Mouse (Mus musculus): ENCODE measurements around the gene Epha7.

Gene Epha7

DNA sequence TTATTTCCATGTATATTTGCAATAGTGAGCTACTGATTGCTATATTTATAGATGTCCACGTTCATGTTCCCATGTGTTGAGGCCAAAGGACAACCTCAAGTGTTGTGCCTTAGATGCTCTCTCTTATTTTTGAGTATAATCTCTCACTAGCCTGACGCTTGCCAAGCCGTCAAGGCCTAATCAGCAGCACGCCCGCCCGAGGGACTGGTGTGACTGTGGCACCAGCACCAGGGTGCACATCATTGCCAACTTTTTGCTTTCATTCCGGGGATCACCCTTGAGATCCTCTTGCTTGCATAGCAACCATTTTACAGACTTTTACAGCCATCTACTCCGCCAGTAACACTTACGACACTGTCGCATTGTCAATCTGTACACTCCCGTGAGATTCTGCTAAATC is 86.9 kb downstream of the Epha7 start:
- in situ Hi-C loops (cut with MseI, MboI): no loop called here

DNA sequence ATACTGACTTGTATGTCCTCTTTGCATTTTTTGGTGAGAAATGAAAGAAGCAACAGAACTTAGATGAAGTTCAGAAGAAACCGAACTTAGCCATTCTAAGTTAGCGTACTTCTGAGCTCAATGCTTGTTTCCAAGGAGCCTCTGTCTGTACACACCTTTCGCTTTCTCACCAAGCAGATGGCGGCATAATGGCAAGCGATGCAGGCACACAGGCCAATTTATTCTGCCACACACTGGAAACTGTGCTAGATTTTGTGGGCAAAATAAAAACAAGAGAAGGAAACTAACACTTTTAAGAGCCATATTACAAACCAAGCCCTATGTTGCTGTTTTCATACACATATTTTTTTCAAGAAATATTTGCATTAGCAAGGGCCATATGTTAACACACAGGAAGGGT is 88.6 kb downstream of the Epha7 start:
- in situ Hi-C loops (cut with MseI, MboI): no loop called here

DNA sequence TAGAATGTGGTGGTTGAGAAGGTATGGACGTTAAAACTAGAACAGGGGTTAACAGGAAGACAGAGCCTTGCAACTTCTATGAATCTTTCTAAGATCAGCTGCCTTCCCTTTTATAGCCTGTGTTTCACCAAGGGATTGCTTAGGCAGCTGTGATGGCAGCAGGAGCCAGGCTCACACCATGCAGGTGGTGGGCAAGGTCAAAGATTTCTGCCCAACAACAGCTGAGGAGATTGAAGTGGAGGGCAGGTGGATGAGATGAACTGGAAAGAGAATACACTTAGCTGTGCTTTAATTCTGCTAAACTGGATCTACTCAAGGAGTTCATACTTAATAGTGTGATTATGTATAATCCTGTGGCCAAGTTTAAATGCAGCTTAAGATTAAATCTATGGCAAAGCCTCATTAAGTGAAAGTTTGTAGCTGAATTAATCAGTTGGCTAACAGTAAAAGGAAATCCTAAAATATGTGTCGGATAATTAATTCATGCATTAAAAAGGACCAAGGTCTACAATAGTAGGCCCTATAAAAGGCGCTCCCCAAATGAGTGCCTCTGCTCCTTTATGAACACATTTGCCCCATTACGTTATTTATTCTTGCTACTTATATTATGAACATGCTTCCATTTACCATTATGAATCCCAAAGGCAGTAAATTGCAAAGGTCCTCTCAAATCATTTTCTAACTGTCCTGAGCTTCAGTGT is 89.2 kb downstream of the Epha7 start:
- in situ Hi-C loops (cut with MseI, MboI): no loop called here

DNA sequence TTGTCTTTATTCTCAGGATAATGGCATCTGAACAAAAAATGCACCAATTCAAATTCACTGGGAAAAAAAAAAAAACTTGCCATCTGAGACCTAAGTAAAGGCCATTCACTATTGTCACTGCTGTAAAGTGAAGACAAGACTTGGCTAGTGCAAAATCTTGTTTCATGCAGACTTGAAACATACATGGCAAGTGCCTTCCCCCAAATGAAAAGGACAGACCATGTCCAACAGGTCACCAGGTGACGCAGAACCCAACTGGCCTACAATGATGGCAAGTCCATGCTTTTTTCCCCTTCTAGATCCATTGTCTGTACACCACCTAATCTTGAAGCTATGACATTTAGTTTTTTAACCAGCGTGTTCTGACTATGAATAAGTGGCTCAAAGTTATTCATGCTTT is 94.1 kb downstream of the Epha7 start:
- in situ Hi-C loops (cut with MseI, MboI): no loop called here

DNA sequence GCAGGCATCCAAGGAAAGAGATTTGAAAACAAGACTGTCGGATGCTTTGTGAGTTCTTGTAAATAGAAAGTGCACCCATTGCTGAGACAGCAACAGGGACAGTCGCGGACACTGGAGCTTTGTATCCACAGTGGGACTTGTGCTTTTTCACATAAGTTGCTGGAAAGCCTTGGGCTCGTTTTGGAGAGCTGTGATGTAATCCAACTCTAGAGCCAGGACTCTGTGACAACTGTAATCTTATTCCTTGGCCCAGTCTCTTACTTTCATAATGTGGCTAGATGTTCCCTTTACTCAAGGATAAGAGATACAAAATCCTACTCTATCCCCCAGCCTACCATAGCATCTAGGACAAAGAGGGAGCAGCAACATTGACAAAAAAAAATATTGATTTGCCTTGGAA is 97.2 kb downstream of the Epha7 start:
- in situ Hi-C loops (cut with MseI, MboI): no loop called here

DNA sequence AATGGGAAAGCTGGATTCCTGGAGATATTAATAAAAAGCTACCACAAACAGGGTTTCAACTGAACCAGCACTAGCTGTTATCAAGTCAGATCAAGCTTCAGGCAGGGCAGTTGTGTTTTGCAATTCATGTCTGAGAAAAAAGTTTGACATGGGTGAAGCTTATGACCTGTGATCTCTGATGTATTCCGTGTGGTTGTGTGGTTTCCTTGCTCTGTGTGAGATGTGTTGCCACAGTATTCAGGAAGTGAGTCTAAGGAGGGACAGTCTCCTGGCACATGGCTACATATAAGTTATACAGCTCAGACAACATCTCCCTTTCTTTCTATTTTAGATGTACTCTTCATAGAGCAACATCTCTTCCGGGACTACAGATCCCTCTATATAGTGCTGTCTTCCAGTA is 99.1 kb downstream of the Epha7 start:
- in situ Hi-C loops (cut with MseI, MboI): no loop called here

DNA sequence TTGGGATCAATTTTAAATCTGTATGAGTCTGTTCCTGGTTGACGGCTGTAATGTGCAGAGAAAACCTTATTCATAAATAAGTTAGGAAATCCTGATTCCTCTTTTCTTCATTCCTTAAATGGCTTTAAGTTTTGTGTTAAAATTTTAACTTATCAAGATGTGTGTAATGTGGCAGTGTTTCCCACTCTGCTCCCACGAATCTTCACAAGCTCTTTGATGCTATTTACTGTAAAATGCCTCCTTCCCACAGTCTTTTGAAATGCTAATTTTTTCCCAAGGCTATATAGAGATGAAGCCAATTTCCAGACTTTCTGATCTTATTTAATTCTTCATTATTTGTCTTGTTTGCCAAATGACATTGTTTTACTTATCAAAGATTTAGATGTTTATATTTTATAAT is 100.7 kb downstream of the Epha7 start:
- in situ Hi-C loops (cut with MseI, MboI): no loop called here

DNA sequence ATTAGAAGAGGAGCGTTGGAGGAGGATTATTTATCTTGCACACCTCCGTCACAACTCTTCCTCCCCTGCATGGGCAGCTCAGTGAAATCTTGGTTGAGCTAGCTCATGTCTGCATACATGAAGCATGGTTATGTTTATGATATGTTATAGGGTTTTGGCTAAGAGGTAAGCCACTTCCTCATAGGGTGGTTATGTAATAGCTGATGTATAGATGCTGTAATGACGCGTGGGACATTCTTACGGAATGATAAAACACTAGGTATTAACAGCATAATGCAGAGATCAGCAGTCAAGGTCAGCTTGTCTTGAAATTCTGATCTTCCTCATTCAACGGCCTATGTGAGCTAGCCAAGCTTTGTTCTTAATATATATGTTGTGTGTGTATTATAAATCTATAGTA is 107.7 kb downstream of the Epha7 start:
- in situ Hi-C loops (cut with MseI, MboI): no loop called here

DNA sequence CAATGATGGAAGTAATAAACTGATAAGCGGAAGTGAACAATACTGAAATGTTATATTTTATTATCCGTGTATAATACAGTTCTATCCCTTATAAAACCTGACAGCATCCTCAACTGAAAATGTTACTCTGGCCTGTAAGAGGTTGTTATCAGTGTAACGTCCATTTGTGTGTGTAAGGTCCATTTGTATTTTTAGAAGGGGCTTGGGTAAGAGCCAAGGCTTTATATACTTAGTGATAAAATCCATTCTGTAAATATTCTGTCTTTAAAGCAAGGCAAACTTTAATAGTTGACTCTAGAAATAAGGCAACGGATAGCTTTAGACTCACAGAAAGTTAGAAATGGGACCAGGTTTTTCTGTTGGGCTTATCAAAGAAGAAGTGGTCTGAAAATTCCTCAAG is 113.1 kb downstream of the Epha7 start:
- in situ Hi-C loops (cut with MseI, MboI): no loop called here

DNA sequence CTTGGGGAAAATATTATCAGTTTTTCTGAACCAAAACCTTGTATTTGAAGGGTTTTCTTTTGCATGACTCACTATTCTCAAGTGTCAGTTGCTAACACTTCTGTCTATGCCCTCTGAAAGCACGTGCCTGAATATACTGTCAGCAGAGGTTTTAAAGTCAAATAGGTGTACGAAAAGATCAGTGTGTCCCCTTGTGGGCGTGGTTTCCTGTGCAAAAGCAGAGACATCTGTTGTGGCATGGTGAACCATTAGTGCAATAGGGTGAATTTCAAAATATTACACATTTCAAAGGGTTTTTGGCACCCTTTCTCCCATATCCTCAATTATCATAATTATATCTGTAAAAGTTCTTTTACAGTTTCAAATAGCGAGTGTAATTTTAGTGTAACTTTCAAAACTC is 120.5 kb downstream of the Epha7 start:
- in situ Hi-C loops (cut with MseI, MboI): no loop called here

DNA sequence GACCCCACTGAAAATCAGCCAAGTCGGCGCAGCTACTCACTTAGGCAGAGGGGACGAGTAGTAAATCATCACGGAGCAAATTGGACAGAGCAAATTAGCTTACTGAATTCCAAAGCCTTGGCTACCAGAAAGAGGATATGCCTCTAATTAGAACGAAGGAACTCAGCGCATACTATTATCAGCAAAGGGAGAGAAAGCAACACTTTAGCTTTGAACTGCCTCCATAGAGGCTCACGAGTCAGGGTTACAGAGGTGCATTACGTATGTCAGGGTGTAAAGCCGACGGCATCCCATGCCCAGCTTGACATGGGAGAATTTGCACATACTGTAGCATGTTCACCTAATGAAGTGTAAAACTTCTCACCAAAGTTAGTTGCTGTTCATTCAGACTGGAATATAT is 121.9 kb downstream of the Epha7 start:
- in situ Hi-C loops (cut with MseI, MboI): no loop called here

DNA sequence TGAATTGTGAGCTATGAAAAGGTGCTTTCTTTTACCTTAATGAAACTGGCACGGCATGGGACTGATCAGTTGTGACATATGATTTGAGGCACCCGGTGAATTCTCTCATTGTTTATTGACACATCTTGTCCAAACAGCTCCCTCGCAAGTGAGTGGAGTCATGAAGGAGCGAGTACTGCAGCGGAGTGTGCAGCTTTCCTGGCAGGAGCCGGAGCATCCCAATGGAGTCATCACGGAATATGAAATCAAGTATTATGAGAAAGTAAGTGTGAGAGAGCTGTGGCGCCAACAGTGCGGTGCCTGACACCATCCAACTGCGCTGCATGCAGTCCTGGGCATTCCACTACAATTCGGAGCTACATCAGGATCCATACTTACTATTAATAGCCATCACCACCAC is 122.6 kb downstream of the Epha7 start:
- in situ Hi-C loops (cut with MseI, MboI): no loop called here

DNA sequence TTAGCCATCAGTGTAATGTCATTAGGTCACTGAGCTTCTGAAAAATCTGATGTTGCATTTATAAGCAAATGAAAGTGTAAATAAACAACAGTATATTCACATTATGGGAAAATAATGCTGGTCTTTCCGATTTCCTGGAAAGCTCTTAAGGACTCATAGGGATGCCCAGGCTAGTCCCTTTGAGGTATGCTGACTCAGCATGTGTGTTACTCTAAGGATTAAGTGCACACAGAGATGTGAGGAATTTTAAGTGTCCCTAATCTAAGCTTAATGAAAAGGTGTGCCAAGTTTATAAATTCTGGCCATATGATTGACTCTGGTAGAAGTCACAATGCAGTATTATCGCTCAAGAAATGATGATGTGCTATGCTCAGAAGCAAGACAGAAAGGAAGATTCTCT is 127.8 kb downstream of the Epha7 start:
- in situ Hi-C loops (cut with MseI, MboI): no loop called here

DNA sequence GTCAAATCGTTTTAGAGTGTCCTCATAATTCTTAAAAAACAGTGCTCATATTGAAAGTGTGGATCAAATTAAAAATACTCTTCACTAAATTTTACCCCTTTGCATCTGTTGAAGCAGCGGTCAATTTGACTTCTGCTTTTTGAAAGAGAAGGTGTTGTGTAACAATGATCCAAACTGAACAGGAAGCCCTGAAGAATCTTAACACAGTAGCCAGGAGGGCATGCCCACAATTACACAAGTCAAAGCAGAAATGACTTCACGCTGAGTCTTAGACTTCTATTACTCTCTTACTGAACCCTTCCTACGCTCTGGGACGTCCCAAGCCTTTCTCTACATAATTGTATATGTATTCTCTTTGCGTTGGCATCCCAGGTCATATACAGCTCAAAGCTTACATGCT is 131.3 kb downstream of the Epha7 start:
- in situ Hi-C loops (cut with MseI, MboI): no loop called here

DNA sequence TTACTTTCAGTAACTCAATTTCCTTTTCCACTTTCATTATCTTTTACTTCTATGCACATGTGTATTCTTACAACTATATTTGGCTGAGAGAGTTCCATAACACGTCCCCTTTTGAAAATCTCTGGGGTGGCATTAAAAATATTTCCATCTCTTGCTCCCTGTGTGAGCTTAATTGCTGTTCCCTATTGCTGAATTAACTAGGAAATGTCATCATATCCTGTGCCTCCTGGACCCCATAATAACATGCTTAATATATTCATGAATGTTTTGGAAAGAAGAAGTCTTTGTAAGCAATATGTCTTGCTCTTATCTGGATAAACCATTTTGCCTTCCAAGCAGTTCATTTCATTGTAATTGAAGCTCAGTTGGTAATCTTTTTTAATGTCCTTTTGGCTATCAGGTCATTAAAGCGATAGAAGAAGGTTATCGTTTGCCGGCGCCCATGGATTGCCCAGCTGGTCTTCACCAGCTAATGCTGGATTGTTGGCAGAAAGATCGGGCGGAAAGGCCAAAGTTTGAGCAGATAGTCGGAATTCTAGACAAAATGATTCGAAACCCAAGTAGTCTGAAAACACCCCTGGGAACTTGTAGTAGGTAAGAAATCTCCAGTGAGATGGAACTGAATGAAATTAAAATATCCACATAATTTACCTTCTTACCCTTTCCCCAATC is 148.1 kb downstream of the Epha7 start:
- in situ Hi-C loops (cut with MseI, MboI): no loop called here

DNA sequence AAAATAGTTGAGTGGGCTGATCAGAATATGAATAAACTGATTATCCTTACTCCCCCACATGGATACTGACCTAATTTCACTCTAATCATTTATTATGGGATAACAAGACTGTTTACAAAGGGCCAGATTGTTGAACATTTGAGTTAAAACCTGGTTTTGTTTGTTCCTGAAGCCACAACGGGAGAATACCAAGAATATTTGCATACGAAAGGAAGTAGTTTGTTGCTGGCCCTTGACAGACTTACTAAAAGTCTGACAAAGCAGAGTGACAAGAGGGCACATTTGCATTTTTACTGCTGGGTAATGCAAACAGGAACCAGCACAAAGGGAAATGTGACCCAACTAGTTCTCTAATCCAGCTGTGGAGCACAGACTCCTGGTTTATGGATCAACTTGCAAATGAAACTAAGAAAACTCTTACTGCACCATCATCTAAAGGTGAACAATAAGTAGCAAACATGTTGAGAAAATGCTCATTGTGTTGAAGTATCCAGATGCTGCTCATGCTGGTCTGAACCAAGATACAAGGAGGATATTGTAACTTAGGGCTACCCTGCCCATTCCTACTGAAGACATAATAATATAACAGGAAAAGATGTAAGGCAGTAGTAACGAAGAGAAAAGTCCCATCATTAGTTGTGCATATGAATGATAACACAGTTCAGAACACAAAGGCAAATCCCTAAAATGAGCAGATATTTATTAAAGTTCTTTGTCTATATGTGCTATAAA is 154.8 kb downstream of the Epha7 start:
- in situ Hi-C loops (cut with MseI, MboI): no loop called here

DNA sequence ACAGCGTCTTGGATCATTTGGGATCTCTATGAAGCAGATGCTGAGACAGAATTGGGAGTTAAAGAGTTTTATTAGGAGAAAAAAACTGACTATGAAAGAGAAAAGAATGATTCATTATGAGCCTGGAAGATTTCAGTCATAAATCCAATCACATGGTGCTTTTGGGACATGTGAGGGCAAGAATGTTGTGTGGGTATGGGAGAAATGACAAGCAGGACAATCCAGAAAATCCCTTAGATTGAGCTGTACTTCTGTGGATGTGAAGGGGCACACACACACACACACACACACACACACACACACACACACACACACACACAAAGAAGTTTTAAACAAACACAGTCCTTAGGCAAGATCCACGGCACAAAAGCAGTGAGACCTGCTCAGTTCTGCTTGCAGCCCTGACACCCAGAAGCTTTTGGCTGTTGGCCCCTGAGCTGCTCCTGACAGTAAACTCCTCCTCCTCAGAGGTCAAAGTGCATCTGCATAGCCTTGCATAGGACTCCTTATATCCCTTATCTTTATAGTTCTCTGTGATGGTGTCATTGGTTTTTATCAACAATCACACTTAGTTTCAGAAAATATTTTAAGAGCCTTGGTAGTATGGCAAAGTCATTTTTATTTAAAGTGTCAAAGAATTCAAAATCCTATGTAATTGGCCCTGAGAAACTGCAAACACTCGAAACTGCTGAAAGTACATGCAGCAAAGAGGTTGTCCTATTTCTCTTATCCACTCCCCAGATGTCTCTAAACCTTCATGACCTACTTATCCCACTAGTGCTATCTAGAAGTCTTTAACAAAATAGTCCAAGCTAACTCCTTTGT is 185.7 kb downstream of the Epha7 start:
- in situ Hi-C loops (cut with MseI, MboI): no loop called here

DNA sequence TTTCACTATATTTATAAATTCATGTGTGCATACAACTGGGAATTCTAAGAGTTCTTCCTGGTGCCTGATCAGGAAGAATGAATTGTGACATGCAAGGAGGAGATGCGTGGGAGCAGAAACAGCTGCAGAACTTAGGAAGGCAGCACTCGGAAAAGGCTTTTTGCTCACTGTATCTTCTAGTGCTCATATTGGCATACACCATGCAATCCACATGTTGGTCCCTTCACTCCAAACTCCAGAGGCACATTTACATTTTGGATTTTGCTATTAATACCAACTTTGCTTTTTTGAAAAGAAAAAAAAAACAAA is 186.3 kb downstream of the Epha7 start:
- in situ Hi-C loops (cut with MseI, MboI): no loop called here

DNA sequence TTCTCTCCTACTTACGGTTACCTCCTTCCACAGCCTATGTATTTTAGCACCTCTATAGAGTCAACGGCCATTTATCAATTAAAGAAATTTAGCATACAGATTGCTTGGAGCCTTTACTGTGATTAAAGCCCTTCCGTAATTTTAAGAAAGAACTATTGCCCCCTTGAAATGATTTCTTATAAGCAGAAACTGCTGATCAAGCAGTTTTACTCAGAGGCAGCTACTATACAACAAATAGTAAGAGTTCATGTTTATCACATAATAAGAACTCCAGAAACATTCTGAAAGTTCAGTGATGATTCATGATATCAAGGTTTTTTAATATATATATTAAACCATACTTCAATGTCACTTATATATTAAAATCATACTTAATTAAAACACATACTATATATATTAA is 197.4 kb downstream of the Epha7 start:
- in situ Hi-C loops (cut with MseI, MboI): no loop called here

Data from mouse trophoblast stem cell (cell line).